Mouse (Mus musculus) midbrain, embryonic 15.5 days (tissue): ENCODE data around the gene Gm10490. TPM values are rescaled to one million over a fixed set of nuclear protein-coding genes. Genes with fewer than 3 reads are reported as not detected.
A peak's percentile ranks its signal among the peaks of the same experiment; 100 is the strongest.

ENCODE experiments used
- ATAC-seq: fragments of 200-750 bp; cut with Nextera tagmentation; replicated peaks from 2 replicates; pipeline ENCODE4 v1.8.0; 2017; ENCODE audit warnings: moderate TSS enrichment
- H3K27ac ChIP-seq: fragments of 300-500 bp; sonication (generic); 2 replicates; pipeline ENCODE4 v1.5.1; 2015; ENCODE audit warnings: mild to moderate bottlenecking, inconsistent platforms
- H3K27me3 ChIP-seq: fragments of 300-500 bp; sonication (generic); replicated peaks from 2 replicates; pipeline ENCODE4 v1.6.1; 2015; ENCODE audit warnings: inconsistent platforms
- H3K36me3 ChIP-seq: fragments of 300-500 bp; sonication (generic); replicated peaks from 2 replicates; pipeline ENCODE4 v1.6.1; 2015; ENCODE audit warnings: inconsistent platforms
- H3K4me1 ChIP-seq: fragments of 300-500 bp; sonication (generic); 2 replicates; pipeline ENCODE4 v1.6.1; 2015; ENCODE audit warnings: inconsistent platforms
- H3K4me2 ChIP-seq: fragments of 300-500 bp; sonication (generic); 2 replicates; pipeline ENCODE4 v1.6.1; 2015; ENCODE audit warnings: inconsistent platforms, mild to moderate bottlenecking, moderate library complexity
- H3K4me3 ChIP-seq: fragments of 300-500 bp; sonication (generic); 2 replicates; pipeline ENCODE4 v1.5.1; 2015; ENCODE audit warnings: mild to moderate bottlenecking, inconsistent platforms
- H3K9ac ChIP-seq: fragments of 300-500 bp; sonication (generic); 2 replicates; pipeline ENCODE4 v1.6.1; 2015; ENCODE audit warnings: mild to moderate bottlenecking, inconsistent platforms
- H3K9me3 ChIP-seq: fragments of 300-500 bp; sonication (generic); 2 replicates; pipeline ENCODE4 v1.6.1; 2016; ENCODE audit warnings: inconsistent platforms
- WGBS: fragments of 180-500 bp; shearing (Covaris S2); methylation state at CpG from one replicate; pipeline ENCODE4 v1.1.7; 2015; ENCODE audit warnings: mixed read lengths; 5-methylcytosine and 5-hydroxymethylcytosine counted together
- polyA plus RNA-seq: library from polyadenylated mRNA; unstranded; fragments of >200 nt; fragmentation: Nextera tagmentation; extraction: Ambion mirVana; gene quantifications from 2 replicates; pipeline ENCODE4 v1.2.1, GENCODE M21; 2015

Gene Gm10490
- polyA plus RNA-seq, 1 experiment from 2014 or later, result 1.2 TPM

- Histone ChIP-seq H3K4me2 (no peak overlapping the region), H3K9ac (no peak overlapping the region), H3K4me3 (no peak overlapping the region), H3K4me1 (no peaks in the 10 kb centered on the region), H3K9me3 (no peaks in the 10 kb centered on the region), H3K27me3 (no peaks in the 10 kb centered on the region), H3K36me3 (no peaks in the 10 kb centered on the region), H3K27ac (no peak overlapping the region)
- WGBS, result 53% methylated on average over 11 of the region's 11 CpGs
- no peak for ATAC-seq
Observed at GRCm38 (mm10) chrX:7936874-7937273, 27.5 kb downstream of the Gm10490 start.

- Histone ChIP-seq H3K9me3 (no peaks in the 10 kb centered on the region), H3K27me3 (no peaks in the 10 kb centered on the region), H3K9ac (no peak overlapping the region), H3K4me3 (no peak overlapping the region), H3K36me3 (no peaks in the 10 kb centered on the region), H3K27ac (no peak overlapping the region), H3K4me2 (no peak overlapping the region), H3K4me1 (no peaks in the 10 kb centered on the region)
- WGBS, result 95% methylated on average over 6 of the region's 6 CpGs
- ATAC-seq, result no peak
Observed at GRCm38 (mm10) chrX:7937667-7938066, 28.3 kb downstream of the Gm10490 start.

- 66% methylated on average over 8 of the region's 8 CpGs for WGBS
- H3K27ac ChIP-seq, result no peak overlapping the region
- H3K27me3 ChIP-seq, result no peaks in the 10 kb centered on the region
- peaks cover 8% of the 10 kb centered on the region; the same call in 1 of the 2 replicates for H3K4me1 ChIP-seq
- no peak overlapping the region for H3K4me3 ChIP-seq
- H3K9me3 ChIP-seq, result no peaks in the 10 kb centered on the region
- no peaks in the 10 kb centered on the region for H3K36me3 ChIP-seq
- H3K4me2 ChIP-seq, result no peak overlapping the region
- no peak for ATAC-seq
- H3K9ac ChIP-seq, result no peak overlapping the region
Observed at GRCm38 (mm10) chrX:7945618-7946017, 36.3 kb downstream of the Gm10490 start.

- no peaks in the 10 kb centered on the region for H3K27me3 ChIP-seq
- H3K9ac ChIP-seq, result peak within 1 kb of the TSS; percentile 41
- WGBS, result 25% methylated on average over 37 of the region's 37 CpGs
- peak within 1 kb of the TSS; percentile 44 for H3K4me3 ChIP-seq
- H3K9me3 ChIP-seq, result no peaks in the 10 kb centered on the region
- peaks cover 8% of the 10 kb centered on the region; the same call in 1 of the 2 replicates for H3K4me1 ChIP-seq
- H3K4me2 ChIP-seq, result peak within 1 kb of the TSS; percentile 55
- peak; percentile 29 for ATAC-seq
- peak within 1 kb of the TSS; percentile 74 for H3K27ac ChIP-seq
- no peaks in the 10 kb centered on the region for H3K36me3 ChIP-seq
Observed at GRCm38 (mm10) chrX:7947108-7947899, 38.0 kb downstream of the Gm10490 start, which contains the start of gene Hdac6. Gene Hdac6, minus strand, starts transcription at chrX:7947889.

GRCm38 (mm10) chrX:7947900-7948492 lies 38.7 kb downstream of the Gm10490 start:
- 18% methylated on average over 38 of the region's 38 CpGs for WGBS
- H3K36me3 ChIP-seq, result no peaks in the 10 kb centered on the region
- H3K4me1 ChIP-seq, result peaks cover 8% of the 10 kb centered on the region; the same call in 1 of the 2 replicates
- H3K4me3 ChIP-seq, result peak overlapping the region; percentile 44
- H3K9ac ChIP-seq, result peak overlapping the region; percentile 4; the same call in 1 of the 2 replicates
- peak overlapping the region; percentile 69 for H3K27ac ChIP-seq
- no peaks in the 10 kb centered on the region for H3K27me3 ChIP-seq
- H3K9me3 ChIP-seq, result no peaks in the 10 kb centered on the region
- peak overlapping the region; percentile 55 for H3K4me2 ChIP-seq
- ATAC-seq, result peak; percentile 99; the same call in 1 of the 2 replicates

GRCm38 (mm10) chrX:7950091-7950490 lies 40.7 kb downstream of the Gm10490 start:
- Histone ChIP-seq H3K36me3 (no peaks in the 10 kb centered on the region), H3K4me2 (no peak overlapping the region), H3K4me3 (no peak overlapping the region), H3K27ac (no peak overlapping the region), H3K9ac (no peak overlapping the region), H3K27me3 (no peaks in the 10 kb centered on the region), H3K9me3 (no peaks in the 10 kb centered on the region), H3K4me1 (peaks cover 8% of the 10 kb centered on the region; the same call in 1 of the 2 replicates)
- ATAC-seq, result no peak
- 92% methylated on average over 7 of the region's 7 CpGs for WGBS

GRCm38 (mm10) chrX:7958868-7959267 lies 49.5 kb downstream of the Gm10490 start:
- 91% methylated on average over 9 of the region's 9 CpGs for WGBS
- Histone ChIP-seq H3K4me1 (no peaks in the 10 kb centered on the region), H3K4me3 (no peak overlapping the region), H3K27ac (no peak overlapping the region), H3K36me3 (no peaks in the 10 kb centered on the region), H3K9ac (no peak overlapping the region), H3K4me2 (no peak overlapping the region), H3K9me3 (no peaks in the 10 kb centered on the region), H3K27me3 (no peaks in the 10 kb centered on the region)
- no peak for ATAC-seq

Other genes with a start within 250 kb of the Gm10490 start
- gene Plp2, start 238.2 kb upstream of the Gm10490 start, polyA plus RNA-seq, result 17.5 and 19.7 TPM in 2 replicates
- 0.09 TPM in 1 of 2 replicates, not detected in the other for gene Magix, start 228.3 kb upstream of the Gm10490 start, polyA plus RNA-seq
- gene Gpkow, start 212.4 kb upstream of the Gm10490 start, polyA plus RNA-seq, result 44.9 and 45.8 TPM in 2 replicates
- 35.0 and 35.2 TPM in 2 replicates for gene Wdr45, start 195.2 kb upstream of the Gm10490 start, polyA plus RNA-seq
- gene Gm45208, start 187.3 kb upstream of the Gm10490 start, polyA plus RNA-seq, result 0.85 and 1.3 TPM in 2 replicates
- 132 and 133 TPM in 2 replicates for gene Praf2, start 181.1 kb upstream of the Gm10490 start, polyA plus RNA-seq
- 78.4 and 85.2 TPM in 2 replicates for gene Ccdc120, start 158.6 kb upstream of the Gm10490 start, polyA plus RNA-seq
- gene Tfe3, start 147.0 kb upstream of the Gm10490 start, polyA plus RNA-seq, result 26.3 and 26.6 TPM in 2 replicates
- gene Gripap1, start 119.8 kb upstream of the Gm10490 start, polyA plus RNA-seq, result 72.3 and 78.8 TPM in 2 replicates
- 2.3 and 2.9 TPM in 2 replicates for gene Kcnd1, start 87.3 kb upstream of the Gm10490 start, polyA plus RNA-seq
- gene Otud5, start 68.2 kb upstream of the Gm10490 start, polyA plus RNA-seq, result 49.1 and 53.2 TPM in 2 replicates
- 21.7 and 22.1 TPM in 2 replicates for gene Pim2, start 31.3 kb upstream of the Gm10490 start, polyA plus RNA-seq
- gene Slc35a2, start 25.5 kb upstream of the Gm10490 start, polyA plus RNA-seq, result 42.2 and 42.9 TPM in 2 replicates
- 222 and 224 TPM in 2 replicates for gene Pqbp1, start 10.3 kb upstream of the Gm10490 start, polyA plus RNA-seq
- 173 and 178 TPM in 2 replicates for gene Timm17b, start 10.2 kb upstream of the Gm10490 start, polyA plus RNA-seq
- not detected in 2 replicates for gene Gm10491, start 1.7 kb upstream of the Gm10490 start, polyA plus RNA-seq
- 273 and 288 TPM in 2 replicates for gene Pcsk1n, start 10.3 kb downstream of the Gm10490 start, polyA plus RNA-seq
- gene Eras, start 19.1 kb downstream of the Gm10490 start, polyA plus RNA-seq, result not detected in 2 replicates
- 76.8 and 79.0 TPM in 2 replicates for gene Hdac6, start 38.3 kb downstream of the Gm10490 start, polyA plus RNA-seq
- 0.12 and 0.42 TPM in 2 replicates for gene Gata1, start 68.5 kb downstream of the Gm10490 start, polyA plus RNA-seq
- 0.27 and 0.46 TPM in 2 replicates for gene Glod5, start 109.0 kb downstream of the Gm10490 start, polyA plus RNA-seq
- 40.7 and 42.0 TPM in 2 replicates for gene Suv39h1, start 165.2 kb downstream of the Gm10490 start, polyA plus RNA-seq
- 0.13 and 0.18 TPM in 2 replicates for gene Was, start 181.0 kb downstream of the Gm10490 start, polyA plus RNA-seq
- gene Wdr13, start 223.3 kb downstream of the Gm10490 start, polyA plus RNA-seq, result 67.6 and 72.9 TPM in 2 replicates
- gene Rbm3, start 236.3 kb downstream of the Gm10490 start, polyA plus RNA-seq, result 272 and 285 TPM in 2 replicates